Mouse (Mus musculus) neutrophil, adult 65 days (primary cell): ENCODE data around the gene Lmo2. TPM values are rescaled to one million over a fixed set of nuclear protein-coding genes. Genes with fewer than 3 reads are reported as not detected.

Source experiments
- total RNA-seq: library from RNA; stranded (reverse); gene quantifications from 2 replicates; pipeline ENCODE4 v1.2.4, GENCODE M21; 2023

The Lmo2 gene
- total RNA-seq: 52.5 and 75.0 TPM in 2 replicates

DNA sequence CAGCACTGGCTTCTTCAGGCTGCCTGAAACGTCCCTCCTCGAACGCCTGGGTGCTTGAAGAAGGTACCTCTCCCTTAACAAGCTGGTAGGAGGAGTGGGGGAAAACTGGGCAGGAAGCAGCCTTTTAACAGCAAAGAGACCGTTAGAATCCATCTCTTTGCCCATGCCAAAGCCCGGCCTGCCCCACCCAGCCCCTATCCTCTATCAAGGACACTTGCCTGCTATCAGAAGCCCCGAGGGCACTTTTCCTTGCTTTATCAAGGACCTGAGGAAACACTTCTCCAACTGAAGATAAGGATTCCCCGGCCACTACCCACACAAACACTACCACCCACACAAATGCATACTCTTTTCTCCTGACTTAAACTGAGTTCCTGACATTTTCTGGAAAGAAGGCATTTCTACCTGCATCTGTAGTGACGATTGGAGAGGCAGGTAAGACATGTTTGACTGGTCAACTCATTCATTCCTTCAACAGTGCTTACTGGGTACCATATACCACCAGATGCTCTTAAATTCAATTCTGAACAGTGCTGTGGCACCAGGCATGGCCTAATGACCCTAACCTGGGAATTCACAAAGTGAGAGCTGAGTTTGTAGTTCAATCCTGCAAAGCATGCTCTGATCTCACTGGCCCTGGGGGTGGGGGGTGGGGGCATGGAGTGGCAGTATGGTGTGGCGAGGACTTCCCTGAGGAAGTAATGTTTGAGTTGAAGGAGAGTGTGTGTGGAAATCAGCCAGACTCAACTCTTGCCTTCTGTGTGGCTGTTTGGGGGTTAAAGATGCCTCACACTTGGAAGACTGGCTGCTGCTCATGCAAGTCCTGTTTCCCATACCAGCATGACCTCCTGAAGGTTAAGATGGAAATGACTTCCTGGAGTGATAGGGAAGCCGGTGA is at the start of gene Lmo2:
Gene Lmo2, plus strand, starts transcription at position 338 of the 898 bp plus-strand sequence.

DNA sequence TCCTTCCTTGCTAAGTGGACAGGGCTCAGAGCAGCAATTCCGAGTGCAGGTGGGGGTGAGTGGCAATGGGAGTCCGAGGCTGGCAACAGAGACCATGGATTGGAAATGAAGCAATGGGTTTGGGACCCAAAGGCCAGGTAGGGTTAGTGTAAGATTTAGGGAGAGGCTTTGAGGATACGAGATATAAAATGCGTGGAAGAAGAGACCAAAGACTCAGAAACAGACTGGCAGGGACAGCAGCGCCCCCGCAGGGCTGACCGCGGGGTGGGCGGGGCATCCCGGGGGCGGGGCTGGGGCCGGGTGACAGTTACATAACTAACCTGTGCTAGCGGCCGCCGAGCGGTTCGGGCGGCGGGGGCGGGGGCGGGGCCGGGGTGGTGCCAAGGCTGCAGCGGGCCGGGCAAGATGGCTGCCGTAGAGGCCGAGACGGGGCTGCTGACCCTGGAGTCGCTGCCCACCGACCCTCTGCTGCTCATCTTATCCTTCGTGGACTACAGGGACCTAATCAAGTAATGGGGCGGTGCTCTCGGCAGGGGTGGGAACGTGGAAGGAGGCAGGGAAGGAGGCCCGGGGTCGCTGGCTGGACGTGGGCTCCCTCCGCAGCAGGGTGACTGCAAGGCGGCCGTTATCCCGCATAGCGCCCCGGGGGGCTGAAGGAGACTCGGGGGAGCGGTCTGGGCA is 69.8 kb downstream of the Lmo2 start, which contains the start of gene Fbxo3:
Gene Fbxo3, plus strand, starts transcription at position 264 of the 681 bp plus-strand sequence.

DNA sequence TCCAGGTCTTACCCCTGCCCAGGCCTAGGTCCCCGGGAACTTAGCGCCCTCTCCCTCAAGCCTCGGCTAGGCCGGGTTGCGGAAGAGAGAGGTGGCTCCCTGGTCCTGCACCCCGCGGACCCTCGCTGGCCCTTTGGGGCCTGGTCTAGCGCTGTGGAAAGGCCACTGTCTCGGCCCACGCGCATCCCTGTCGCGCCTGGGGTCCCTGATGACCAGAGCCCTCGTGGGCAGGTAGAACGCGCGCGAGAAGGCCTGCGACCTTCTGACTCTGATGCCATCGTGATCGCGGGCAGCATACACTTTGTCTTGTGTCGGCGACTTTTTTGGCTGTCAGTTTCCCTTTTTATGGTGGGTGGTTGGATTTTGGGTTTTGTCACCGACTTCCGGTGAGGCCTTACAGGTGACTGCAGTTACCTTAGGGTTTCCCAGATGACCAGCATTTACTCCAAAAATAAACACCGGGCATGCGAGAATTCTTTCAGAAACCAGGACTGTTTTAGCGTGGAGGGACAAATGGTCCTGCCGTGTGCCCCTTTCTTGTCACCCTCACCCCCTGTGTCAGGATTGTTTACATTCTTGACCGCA is 70.4 kb downstream of the Lmo2 start, which contains the start of gene 4931422A03Rik:
Gene 4931422A03Rik, minus strand, starts transcription at position 223 of the 585 bp plus-strand sequence.

Other genes starting within 250 kb of the Lmo2 start
- 15.1 and 16.7 TPM in 2 replicates for gene Nat10, start 196.7 kb upstream of the Lmo2 start, total RNA-seq
- 184 and 234 TPM in 2 replicates for gene Caprin1, start 160.3 kb upstream of the Lmo2 start, total RNA-seq
- gene Fbxo3, start 69.7 kb downstream of the Lmo2 start, total RNA-seq: 26.7 and 34.3 TPM in 2 replicates
- not detected in 2 replicates for gene 4931422A03Rik, start 70.4 kb downstream of the Lmo2 start, total RNA-seq
- 0.38 TPM in 1 of 2 replicates, not detected in the other for gene Gm10912, start 107.8 kb downstream of the Lmo2 start, total RNA-seq
- gene Gm10799, start 110.6 kb downstream of the Lmo2 start, total RNA-seq: not detected in 2 replicates
- not detected in 2 replicates for gene Cd59b, start 111.9 kb downstream of the Lmo2 start, total RNA-seq
- gene Cd59a, start 137.8 kb downstream of the Lmo2 start, total RNA-seq: not detected in 2 replicates
- gene A930018P22Rik, start 164.8 kb downstream of the Lmo2 start, total RNA-seq: not detected in 2 replicates